Mouse (Mus musculus) cerebellum, postnatal 36 days (tissue): ENCODE measurements at regions not wholly inside any gene's neighbourhood (a gene's known extent, or its start where the extent isn't known, plus 50 kb on each side); places are given as distances from the start of the nearest gene placed in this dataset.

Source experiments
- DNase-seq, 2 experiments: peaks; one replicate each; pipeline ENCODE4 v3.0.0; 2021 to 2022; ENCODE audit warnings: mixed read lengths in 2 of 2

DNA sequence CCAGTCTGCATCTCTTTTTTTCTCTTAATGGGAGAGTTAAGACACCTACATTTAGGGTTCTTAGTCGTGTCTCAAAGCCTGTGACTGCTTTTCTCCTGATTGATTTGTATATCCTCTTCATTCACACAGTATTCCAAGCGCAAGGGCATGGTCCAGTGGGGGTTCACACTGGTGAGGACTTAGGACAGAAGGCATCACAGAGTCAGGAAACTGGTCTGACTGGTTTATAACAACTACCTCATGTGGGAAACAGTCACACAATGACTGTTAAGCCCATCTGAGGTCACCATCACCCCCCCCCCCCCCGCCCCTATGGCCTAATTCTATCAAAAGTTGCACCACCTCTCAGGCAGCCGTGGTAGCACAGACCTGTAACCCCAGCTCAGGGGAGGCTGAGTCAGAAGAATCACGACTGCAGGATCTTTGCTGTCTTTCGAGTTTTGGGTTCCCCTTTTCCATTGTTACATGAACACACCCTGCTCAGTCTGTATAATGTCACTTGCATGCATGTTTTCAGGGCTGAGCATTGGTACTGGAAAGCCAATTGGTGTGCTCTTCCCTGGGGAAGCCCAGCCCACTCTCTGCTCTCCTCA is 155.2 kb downstream of the Zfp706 start:
- no peak for DNase-seq

- no peak for DNase-seq
Measured at GRCm38 (mm10) chr15:36848238-36848637, 159.3 kb downstream of the Zfp706 start.

GRCm38 (mm10) chr15:36846806-36847205 is 160.8 kb downstream of the Zfp706 start:
- DNase-seq, result no peak
